Mouse (Mus musculus): Measurements from ENCODE around the gene Ccdc91. TPM values are rescaled to one million over a fixed set of nuclear protein-coding genes. Genes with fewer than 3 reads are reported as not detected.
A peak's percentile ranks its signal among the peaks of the same experiment; 100 is the strongest.

Gene Ccdc91
- polyA plus RNA-seq (2014; fragmentation: Nextera tagmentation; extraction: Ambion mirVana): 28.7 and 30.9 TPM in 2 replicates

DNA sequence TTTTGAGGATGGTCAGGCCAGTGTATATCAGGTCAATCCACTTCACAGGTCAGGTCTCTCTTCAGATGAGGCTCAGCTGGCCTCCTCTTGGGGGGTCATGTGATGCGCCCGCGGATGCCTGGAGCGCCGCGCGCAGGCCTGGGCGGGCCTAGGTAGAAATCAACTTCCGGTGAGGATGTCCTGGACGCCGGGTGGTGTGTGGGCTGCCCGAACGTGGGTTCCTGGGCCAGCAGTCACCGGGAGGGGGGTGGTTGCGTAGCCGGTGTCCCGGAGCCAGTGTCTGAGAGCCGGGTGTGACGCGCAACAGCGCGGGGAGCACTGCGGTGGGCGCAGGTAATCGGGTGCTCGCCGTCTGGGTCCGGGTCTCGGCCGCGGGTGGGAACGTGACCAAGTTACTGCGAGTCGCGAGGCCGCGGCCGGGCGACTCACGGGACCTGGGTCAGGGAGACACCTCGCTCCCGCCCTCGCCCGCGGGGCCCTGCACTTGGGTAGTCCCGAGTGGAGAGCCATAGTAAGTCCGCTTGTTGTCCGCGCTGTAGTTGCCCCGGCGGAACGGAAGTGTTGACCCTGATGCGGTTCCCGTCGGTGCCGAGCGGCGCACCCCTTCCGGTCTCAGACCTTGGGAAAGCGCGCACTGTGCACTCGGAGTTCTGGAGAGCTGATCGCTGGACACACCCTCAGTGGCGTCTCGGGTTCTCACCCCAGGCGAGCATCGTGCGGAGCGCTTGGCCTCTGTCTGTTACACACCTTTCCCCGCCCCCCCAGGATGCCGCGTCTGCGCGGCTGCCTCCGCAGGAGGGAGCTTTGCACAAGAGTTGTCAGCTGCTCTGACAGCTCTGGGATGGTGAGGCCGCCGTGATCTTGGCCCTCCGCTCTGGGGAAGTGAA, at the start of gene Ccdc91:
Gene Ccdc91, plus strand, starts transcription at position 102 of the 887 bp plus-strand sequence.
- peak within 1 kb of the TSS; percentile 86 for H3K9ac ChIP-seq (ENCODE audit: low read length)
- under 1% methylated on average over 74 of the region's 78 CpGs for WGBS
- H3K9me3 ChIP-seq (ENCODE audit: control insufficient read depth, low read length): no peaks in the 10 kb centered on the region
- ATAC-seq (ENCODE audit: low FRiP score): peak; percentile 97
- peak; percentile 99 for DNase-seq (ENCODE audit: low spot score, missing footprints)
- peak within 1 kb of the TSS; percentile 59 for H3K27ac ChIP-seq (ENCODE audit: low read depth, low read length)
- no peaks in the 10 kb centered on the region for H3K4me1 ChIP-seq (ENCODE audit: control insufficient read depth, insufficient read depth, low read length)
- peak within 1 kb of the TSS; percentile 56 for H3K4me2 ChIP-seq
- H3K36me3 ChIP-seq (ENCODE audit: control insufficient read depth, insufficient read depth, low read length): no peaks in the 10 kb centered on the region
- H3K27me3 ChIP-seq (ENCODE audit: control insufficient read depth, insufficient read depth, low read length): no peaks in the 10 kb centered on the region
- peak within 1 kb of the TSS; percentile 74 for H3K4me3 ChIP-seq (ENCODE audit: low read depth, low read length)

DNA sequence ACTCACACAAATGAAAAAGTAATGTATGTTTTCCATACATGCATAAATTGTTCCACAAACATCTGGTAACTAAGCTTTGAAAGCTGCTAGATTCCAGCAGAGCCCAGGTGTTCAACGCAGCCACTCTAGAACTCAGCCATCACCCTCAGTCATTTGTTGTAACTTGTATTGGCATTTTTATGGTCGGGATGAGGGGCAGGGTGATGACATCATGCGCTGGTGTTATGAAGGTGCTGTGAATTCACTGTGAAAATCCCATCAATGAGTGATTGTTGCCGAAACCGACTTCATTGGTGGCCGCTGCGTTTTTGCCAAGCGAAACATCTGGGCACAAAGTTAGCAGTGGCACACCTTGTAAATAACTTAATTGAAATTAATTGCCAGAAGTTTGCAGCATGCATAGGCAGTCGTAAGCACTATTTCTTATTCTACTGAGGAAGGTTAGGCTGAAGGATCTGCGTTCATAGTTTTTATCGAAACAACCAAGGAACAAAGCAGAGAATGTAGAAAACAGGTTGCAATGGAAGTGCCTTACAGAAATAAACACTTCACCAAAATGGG, 48.6 kb upstream of the Ccdc91 start:
- no peaks in the 10 kb centered on the region for H3K9me3 ChIP-seq (ENCODE audit: control insufficient read depth, low read length)
- ATAC-seq (ENCODE audit: low FRiP score) (no peak), DNase-seq (ENCODE audit: low spot score, missing footprints) (no peak)
- WGBS: 88% methylated on average over 11 of the region's 11 CpGs
- no peak overlapping the region for H3K9ac ChIP-seq (ENCODE audit: low read length)
- H3K4me2 ChIP-seq: no peak overlapping the region
- no peaks in the 10 kb centered on the region for H3K27me3 ChIP-seq (ENCODE audit: control insufficient read depth, insufficient read depth, low read length)
- H3K4me1 ChIP-seq (ENCODE audit: control insufficient read depth, insufficient read depth, low read length): no peaks in the 10 kb centered on the region
- H3K4me3 ChIP-seq (ENCODE audit: low read depth, low read length): no peak overlapping the region
- no peaks in the 10 kb centered on the region for H3K36me3 ChIP-seq (ENCODE audit: control insufficient read depth, insufficient read depth, low read length)
- no peak overlapping the region for H3K27ac ChIP-seq (ENCODE audit: low read depth, low read length)

GRCm38 (mm10) chr6:147455775-147456174, 19.9 kb upstream of the Ccdc91 start:
- Histone ChIP-seq H3K4me2 (no peak overlapping the region), H3K9me3 (ENCODE audit: control insufficient read depth, low read length) (no peaks in the 10 kb centered on the region), H3K36me3 (ENCODE audit: control insufficient read depth, insufficient read depth, low read length) (no peaks in the 10 kb centered on the region), H3K9ac (ENCODE audit: low read length) (no peak overlapping the region), H3K27me3 (ENCODE audit: control insufficient read depth, insufficient read depth, low read length) (no peaks in the 10 kb centered on the region), H3K4me1 (ENCODE audit: control insufficient read depth, insufficient read depth, low read length) (no peaks in the 10 kb centered on the region), H3K4me3 (ENCODE audit: low read depth, low read length) (no peak overlapping the region), H3K27ac (ENCODE audit: low read depth, low read length) (no peak overlapping the region)
- DNase-seq (ENCODE audit: low spot score, missing footprints) (no peak), ATAC-seq (ENCODE audit: low FRiP score) (no peak)
- WGBS: 95% methylated on average over 5 of the region's 5 CpGs

GRCm38 (mm10) chr6:147458637-147459301, 16.9 kb upstream of the Ccdc91 start:
- H3K27me3 ChIP-seq (ENCODE audit: control insufficient read depth, insufficient read depth, low read length): no peaks in the 10 kb centered on the region
- H3K36me3 ChIP-seq (ENCODE audit: control insufficient read depth, insufficient read depth, low read length): no peaks in the 10 kb centered on the region
- H3K4me1 ChIP-seq (ENCODE audit: control insufficient read depth, insufficient read depth, low read length): no peaks in the 10 kb centered on the region
- ATAC-seq (ENCODE audit: low FRiP score) (no peak), DNase-seq (ENCODE audit: low spot score, missing footprints) (no peak)
- H3K4me3 ChIP-seq (ENCODE audit: low read depth, low read length): no peak overlapping the region
- 87% methylated on average over 11 of the region's 11 CpGs for WGBS
- H3K9ac ChIP-seq (ENCODE audit: low read length): no peak overlapping the region
- H3K9me3 ChIP-seq (ENCODE audit: control insufficient read depth, low read length): no peaks in the 10 kb centered on the region
- no peak overlapping the region for H3K27ac ChIP-seq (ENCODE audit: low read depth, low read length)
- no peak overlapping the region for H3K4me2 ChIP-seq

DNA sequence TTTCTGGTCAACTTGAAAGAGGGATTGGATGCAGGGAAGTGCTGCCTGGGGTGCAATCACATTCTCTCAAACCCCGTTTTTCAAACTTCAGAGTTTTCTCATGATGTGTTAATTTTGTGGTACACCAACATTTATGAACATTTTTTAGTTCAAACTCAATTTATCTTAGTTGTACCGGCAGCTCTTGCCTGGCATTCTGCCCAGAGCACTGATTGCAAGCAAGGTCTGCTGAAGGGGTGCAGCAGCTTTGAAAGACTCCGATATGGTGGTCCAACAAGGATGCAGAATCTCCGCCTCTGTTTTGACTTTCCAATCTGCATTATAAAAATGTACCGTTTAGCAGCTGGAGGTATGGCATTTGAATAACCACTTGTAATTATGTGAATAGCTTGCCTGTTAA, 5.6 kb upstream of the Ccdc91 start:
- no peak overlapping the region for H3K9ac ChIP-seq (ENCODE audit: low read length)
- no peak overlapping the region for H3K4me2 ChIP-seq
- ATAC-seq (ENCODE audit: low FRiP score) (no peak), DNase-seq (ENCODE audit: low spot score, missing footprints) (no peak)
- H3K27ac ChIP-seq (ENCODE audit: low read depth, low read length): no peak overlapping the region
- H3K36me3 ChIP-seq (ENCODE audit: control insufficient read depth, insufficient read depth, low read length): no peaks in the 10 kb centered on the region
- H3K4me1 ChIP-seq (ENCODE audit: control insufficient read depth, insufficient read depth, low read length): no peaks in the 10 kb centered on the region
- 80% methylated on average over 5 of the region's 5 CpGs for WGBS
- no peaks in the 10 kb centered on the region for H3K27me3 ChIP-seq (ENCODE audit: control insufficient read depth, insufficient read depth, low read length)
- no peaks in the 10 kb centered on the region for H3K9me3 ChIP-seq (ENCODE audit: control insufficient read depth, low read length)
- H3K4me3 ChIP-seq (ENCODE audit: low read depth, low read length): no peak overlapping the region

- DNase-seq (ENCODE audit: low spot score, missing footprints): no peak
- Histone ChIP-seq H3K4me3 (ENCODE audit: low read depth, low read length) (no peak overlapping the region), H3K27ac (ENCODE audit: low read depth, low read length) (no peak overlapping the region), H3K36me3 (ENCODE audit: control insufficient read depth, insufficient read depth, low read length) (no peaks in the 10 kb centered on the region), H3K27me3 (ENCODE audit: control insufficient read depth, insufficient read depth, low read length) (no peaks in the 10 kb centered on the region), H3K9ac (ENCODE audit: low read length) (no peak overlapping the region), H3K4me1 (ENCODE audit: control insufficient read depth, insufficient read depth, low read length) (no peaks in the 10 kb centered on the region), H3K4me2 (no peak overlapping the region), H3K9me3 (ENCODE audit: control insufficient read depth, low read length) (no peaks in the 10 kb centered on the region)
- ATAC-seq (ENCODE audit: low FRiP score): no peak
- 87% methylated on average over 5 of the region's 5 CpGs for WGBS
Observed at GRCm38 (mm10) chr6:147481141-147481540, 5.5 kb downstream of the Ccdc91 start.

GRCm38 (mm10) chr6:147490120-147490519, 14.5 kb downstream of the Ccdc91 start:
- no peak for ATAC-seq (ENCODE audit: low FRiP score)
- no peak for DNase-seq (ENCODE audit: low spot score, missing footprints)
- no peaks in the 10 kb centered on the region for H3K9me3 ChIP-seq (ENCODE audit: control insufficient read depth, low read length)
- no peaks in the 10 kb centered on the region for H3K36me3 ChIP-seq (ENCODE audit: control insufficient read depth, insufficient read depth, low read length)
- 97% methylated on average over 3 of the region's 3 CpGs for WGBS
- H3K4me2 ChIP-seq: no peak overlapping the region
- H3K4me3 ChIP-seq (ENCODE audit: low read depth, low read length): no peak overlapping the region
- no peaks in the 10 kb centered on the region for H3K4me1 ChIP-seq (ENCODE audit: control insufficient read depth, insufficient read depth, low read length)
- H3K27ac ChIP-seq (ENCODE audit: low read depth, low read length): no peak overlapping the region
- no peak overlapping the region for H3K9ac ChIP-seq (ENCODE audit: low read length)
- H3K27me3 ChIP-seq (ENCODE audit: control insufficient read depth, insufficient read depth, low read length): no peaks in the 10 kb centered on the region

- Histone ChIP-seq H3K27me3 (ENCODE audit: control insufficient read depth, insufficient read depth, low read length) (no peaks in the 10 kb centered on the region), H3K4me1 (ENCODE audit: control insufficient read depth, insufficient read depth, low read length) (no peaks in the 10 kb centered on the region), H3K27ac (ENCODE audit: low read depth, low read length) (no peak overlapping the region), H3K4me2 (no peak overlapping the region), H3K9me3 (ENCODE audit: control insufficient read depth, low read length) (no peaks in the 10 kb centered on the region), H3K36me3 (ENCODE audit: control insufficient read depth, insufficient read depth, low read length) (no peaks in the 10 kb centered on the region), H3K4me3 (ENCODE audit: low read depth, low read length) (no peak overlapping the region), H3K9ac (ENCODE audit: low read length) (no peak overlapping the region)
- DNase-seq (ENCODE audit: low spot score, missing footprints): no peak
- 93% methylated on average over 4 of the region's 4 CpGs for WGBS
- no peak for ATAC-seq (ENCODE audit: low FRiP score)
Observed at GRCm38 (mm10) chr6:147492551-147492950, 16.9 kb downstream of the Ccdc91 start.

GRCm38 (mm10) chr6:147501439-147501838, 25.8 kb downstream of the Ccdc91 start:
- 97% methylated on average over 3 of the region's 3 CpGs for WGBS
- no peak for ATAC-seq (ENCODE audit: low FRiP score)
- H3K4me1 ChIP-seq (ENCODE audit: control insufficient read depth, insufficient read depth, low read length): no peaks in the 10 kb centered on the region

More at GRCm38 (mm10) chr6:147501439-147501838, 25.8 kb downstream of the Ccdc91 start:
- Histone ChIP-seq H3K27me3 (ENCODE audit: control insufficient read depth, insufficient read depth, low read length) (no peaks in the 10 kb centered on the region), H3K4me2 (no peak overlapping the region), H3K9ac (ENCODE audit: low read length) (no peak overlapping the region), H3K9me3 (ENCODE audit: control insufficient read depth, low read length) (no peaks in the 10 kb centered on the region), H3K27ac (ENCODE audit: low read depth, low read length) (no peak overlapping the region), H3K4me3 (ENCODE audit: low read depth, low read length) (no peak overlapping the region), H3K36me3 (ENCODE audit: control insufficient read depth, insufficient read depth, low read length) (no peaks in the 10 kb centered on the region)
- DNase-seq (ENCODE audit: low spot score, missing footprints): no peak

Measured in midbrain, embryonic 11.5 days (tissue).